Mouse (Mus musculus) cortical plate, adult 2 months (tissue): ENCODE data around the gene Fbxo11.
"Not testable (repeated sequence)": the region's sequence is repeated elsewhere in the genome, so short reads cannot be mapped to it uniquely, and the experiment has no call there.

ENCODE experiments used
- CTCF ChIP-seq: fragments of 200-500 bp; IDR thresholded peaks from 2 replicates; pipeline ENCODE4 v1.5.1; 2011; ENCODE audit warnings: mild to moderate bottlenecking, control low read depth, low read length; ENCODE audit not compliant: insufficient read depth; ENCODE audit errors: extremely low read depth
- POLR2A ChIP-seq: fragments of 200-500 bp; IDR thresholded peaks from 2 replicates; pipeline ENCODE4 v1.6.1; 2011; ENCODE audit warnings: mild to moderate bottlenecking, low read length, control low read depth; ENCODE audit not compliant: insufficient read depth; ENCODE audit errors: extremely low read depth

GRCm38 (mm10) chr17:87979696-87980095 is 85.4 kb downstream of the Fbxo11 start:
- not testable (repeated sequence) for TF ChIP-seq CTCF, POLR2A
